Mouse (Mus musculus) left cerebral cortex, postnatal 36 days (tissue): ENCODE measurements at regions not wholly inside any gene's neighbourhood (a gene's known extent, or its start where the extent isn't known, plus 50 kb on each side); places are given as distances from the start of the nearest gene placed in this dataset.

Experiments used
- DNase-seq, 2 experiments: peaks; one replicate each; pipeline ENCODE4 v3.0.0; 2021 to 2022; ENCODE audit warnings: low spot score in 2 of 2, mixed read lengths in 1 of 2
- intact Hi-C: fragments of 180-260 bp; cut with DNase I; formaldehyde crosslinking; loops from one replicate; pipeline ENCODE4 v1.15.1; 2025

GRCm38 (mm10) chr13:32649982-32650381, 133.8 kb downstream of the Mylk4 start:
- no peak for DNase-seq

GRCm38 (mm10) chr13:32643030-32643750, 140.6 kb downstream of the Mylk4 start:
- DNase-seq = no peak
- intact Hi-C loops = no loop called here

More at GRCm38 (mm10) chr13:32649982-32650381, 133.8 kb downstream of the Mylk4 start:
- intact Hi-C loops = no loop called here

GRCm38 (mm10) chr13:32640941-32641340, 142.8 kb downstream of the Mylk4 start:
- intact Hi-C loops = no loop called here
- DNase-seq = no peak

GRCm38 (mm10) chr13:32630122-32630732, 153.5 kb downstream of the Mylk4 start:
- DNase-seq = no peak
- intact Hi-C loops = no loop called here

- intact Hi-C loops = no loop called here
- DNase-seq = no peak
These were observed 169.8 kb downstream of the Mylk4 start for GRCm38 (mm10) chr13:32613916-32614315.

GRCm38 (mm10) chr13:32611551-32612295, 172.0 kb downstream of the Mylk4 start:
- intact Hi-C loops = no loop called here
- no peak for DNase-seq

- intact Hi-C loops = no loop called here
- no peak for DNase-seq
These were observed 172.8 kb downstream of the Mylk4 start for GRCm38 (mm10) chr13:32610970-32611369.

GRCm38 (mm10) chr13:32608413-32608812, 175.3 kb downstream of the Mylk4 start:
- intact Hi-C loops = no loop called here
- DNase-seq = no peak

GRCm38 (mm10) chr13:32603925-32604590, 179.7 kb downstream of the Mylk4 start:
- intact Hi-C loops = no loop called here
- no peak for DNase-seq

GRCm38 (mm10) chr13:32601315-32601714, 182.4 kb downstream of the Mylk4 start:
- DNase-seq = no peak
- intact Hi-C loops = no loop called here

- intact Hi-C loops = no loop called here
- no peak for DNase-seq
These were observed 190.1 kb downstream of the Mylk4 start for GRCm38 (mm10) chr13:32593611-32594010.

GRCm38 (mm10) chr13:32593131-32593530, 190.6 kb downstream of the Mylk4 start:
- no peak for DNase-seq
- intact Hi-C loops = no loop called here

- DNase-seq = no peak
- intact Hi-C loops = no loop called here
These were observed 202.2 kb downstream of the Mylk4 start for GRCm38 (mm10) chr13:32581598-32581997.

GRCm38 (mm10) chr13:32567850-32568249, 215.9 kb downstream of the Mylk4 start:
- no peak for DNase-seq
- intact Hi-C loops = no loop called here

GRCm38 (mm10) chr13:32560666-32561065, 222.1 kb upstream of the Gmds start:
- no peak for DNase-seq
- intact Hi-C loops = no loop called here

GRCm38 (mm10) chr13:32556396-32556795, 217.9 kb upstream of the Gmds start:
- DNase-seq = no peak
- intact Hi-C loops = no loop called here

- intact Hi-C loops = no loop called here
- no peak for DNase-seq
These were observed 216.5 kb upstream of the Gmds start for GRCm38 (mm10) chr13:32555064-32555463.

- intact Hi-C loops = no loop called here
- no peak for DNase-seq
These were observed 216.1 kb upstream of the Gmds start for GRCm38 (mm10) chr13:32554601-32555000.

- no peak for DNase-seq
- intact Hi-C loops = no loop called here
These were observed 214.6 kb upstream of the Gmds start for GRCm38 (mm10) chr13:32553136-32553535.

- intact Hi-C loops = no loop called here
- no peak for DNase-seq
These were observed 211.6 kb upstream of the Gmds start for GRCm38 (mm10) chr13:32550113-32550512.
